Mouse (Mus musculus): ENCODE measurements around the gene Clcn3.

DNA sequence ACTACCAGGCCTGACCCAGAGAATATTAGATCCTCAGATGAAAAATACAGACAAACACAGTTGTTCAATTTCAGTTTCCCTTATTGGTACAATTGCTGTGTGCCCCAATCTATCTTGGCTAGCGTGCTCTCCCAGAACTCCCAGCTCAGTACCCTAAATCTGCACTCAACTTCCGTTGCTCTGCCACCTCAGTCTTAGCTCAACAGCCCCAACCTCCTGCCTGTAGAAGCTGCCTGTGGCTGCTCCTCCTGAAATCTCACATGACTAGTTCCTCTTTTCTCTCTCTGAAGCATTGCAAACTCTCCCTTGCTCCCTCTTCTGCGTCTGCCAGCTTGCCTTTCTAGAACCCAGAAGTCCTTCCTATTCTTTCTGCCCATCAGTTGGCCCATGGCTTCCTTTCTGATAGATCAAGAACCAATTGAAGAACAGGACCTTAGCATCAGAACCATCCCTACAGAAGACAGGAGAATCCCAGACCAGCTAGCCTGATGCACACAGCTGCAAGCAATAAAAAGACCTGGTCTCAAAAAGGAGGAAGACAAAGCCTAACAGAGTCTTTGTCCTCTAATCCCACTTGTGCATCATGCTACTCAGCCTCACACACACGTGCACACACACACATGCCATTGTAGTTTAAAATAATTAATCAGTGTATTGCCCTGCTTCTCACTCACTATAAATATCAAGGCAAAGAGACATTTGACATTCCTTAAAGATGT lies 99.5 kb downstream of the Clcn3 start:
- TF ChIP-seq CTCF (IDR thresholded peaks at IDR 0.05) (no peak), EP300 (IDR thresholded peaks at IDR 0.05) (no peak)
